In genomic region chr3:51505465-51505864, GRCm38 (mm10) we compare ENCODE assay signal across 9 mouse cellular contexts. TPM values are rescaled to one million over a fixed set of nuclear protein-coding genes. Genes with fewer than 3 reads are reported as not detected.
DNase-seq lines count a peak whose midpoint lies in the region; ATAC-seq and TF ChIP-seq lines count a peak whose summit lies in the region.
"Had no signal": no experiment of that assay in that cellular context is flagged by ENCODE, and none has a peak within 500 bp of the region (broad histone marks: within the 10 kb centered on the region; RNA-seq: fewer than 3 reads in every experiment).

No protein-coding gene starts in this region.

- no peak for TF ChIP-seq CTCF in kidney, postnatal 0 days (IDR thresholded peaks at IDR 0.05; ENCODE audit: low read depth)

- no peaks in the 10 kb centered on the region for H3K36me3 ChIP-seq in kidney, postnatal 0 days (ENCODE audit: insufficient read depth, low read length)
- no peaks in the 10 kb centered on the region for H3K36me3 ChIP-seq in neural tube, embryonic 13.5 days
- H3K36me3 ChIP-seq: forebrain, embryonic 15.5 days had no signal

- DNase-seq in left cerebral cortex, postnatal 4 days: peak; percentile 35
- no peak for DNase-seq in left cerebral cortex, adult 8-10 months (ENCODE audit: low spot score in 2 of 2)
- peak; percentile 69 for DNase-seq in embryo, embryonic 11 days
- DNase-seq in kidney, postnatal 0 days (ENCODE audit: low spot score): peak; percentile 11
- DNase-seq in thymus, postnatal 0 days (ENCODE audit: low spot score): no peak
- no peak for DNase-seq in ovary, adult 18-20 months (ENCODE audit: low spot score)
- DNase-seq: thymus, postnatal 25 days had no signal

- 44% methylated on average over 19 of the region's 19 CpGs for WGBS in kidney, postnatal 0 days
- WGBS in neural tube, embryonic 13.5 days: 52% methylated on average over 19 of the region's 19 CpGs

- no peak for ATAC-seq in kidney, postnatal 0 days (replicated peaks; ENCODE audit: low FRiP score, low read depth)
- no peak for ATAC-seq in neural tube, embryonic 13.5 days (ENCODE audit: low read depth)
- ATAC-seq: forebrain, embryonic 15.5 days had no signal

- no peaks in the 10 kb centered on the region for H3K27me3 ChIP-seq in kidney, postnatal 0 days (ENCODE audit: insufficient read depth, low read length)
- H3K27me3 ChIP-seq in neural tube, embryonic 13.5 days: no peaks in the 10 kb centered on the region
- H3K27me3 ChIP-seq: forebrain, embryonic 15.5 days had no signal

- no peaks in the 10 kb centered on the region for H3K9me3 ChIP-seq in kidney, postnatal 0 days (replicated peaks; ENCODE audit: low read length)
- no peaks in the 10 kb centered on the region for H3K9me3 ChIP-seq in neural tube, embryonic 13.5 days
- H3K9me3 ChIP-seq: forebrain, embryonic 15.5 days had no signal

- H3K9ac ChIP-seq in kidney, postnatal 0 days (ENCODE audit: low read depth, low read length): no peak overlapping the region
- no peak overlapping the region for H3K9ac ChIP-seq in neural tube, embryonic 13.5 days
- H3K9ac ChIP-seq: forebrain, embryonic 15.5 days had no signal

- no peaks in the 10 kb centered on the region for H3K4me1 ChIP-seq in kidney, postnatal 0 days (replicated peaks; ENCODE audit: insufficient read depth, low read length)
- H3K4me1 ChIP-seq in neural tube, embryonic 13.5 days (replicated peaks): peaks cover 13% of the 10 kb centered on the region; the same call in 1 of the 2 replicates

- intact Hi-C loops in left cerebral cortex, postnatal 4 days (cut with DNase I): no loop called here

- no peak overlapping the region for H3K27ac ChIP-seq in kidney, postnatal 0 days
- peak overlapping the region; percentile 38; the same call in 1 of the 2 replicates for H3K27ac ChIP-seq in neural tube, embryonic 13.5 days (replicated peaks)
- H3K27ac ChIP-seq: forebrain, embryonic 15.5 days had no signal

- H3K4me2 ChIP-seq in kidney, postnatal 0 days (ENCODE audit: low read length): no peak overlapping the region
- H3K4me2 ChIP-seq in neural tube, embryonic 13.5 days: no peak overlapping the region
- H3K4me2 ChIP-seq: forebrain, embryonic 15.5 days had no signal

- H3K4me3 ChIP-seq in kidney, postnatal 0 days (replicated peaks; ENCODE audit: low read depth, low read length): no peak overlapping the region
- no peak overlapping the region for H3K4me3 ChIP-seq in neural tube, embryonic 13.5 days
- H3K4me3 ChIP-seq: forebrain, embryonic 15.5 days had no signal

RNA-seq across cellular contexts. Expression of gene Rab33b, which starts 21.7 kb away (rescaled TPM):
- total RNA-seq in left cerebral cortex, postnatal 4 days (2021): 10 to 100 TPM; 33.3 to 34.3 TPM
- total RNA-seq in left cerebral cortex, adult 8-10 months (2022): 10 to 100 TPM; 24.0 to 28.2 (median 25.3) TPM
- polyA plus RNA-seq in kidney, postnatal 0 days (2015; fragmentation: Nextera tagmentation; extraction: Ambion mirVana): 21.6 and 21.9 TPM in 2 replicates
- 22.7 and 27.2 TPM in 2 replicates for polyA plus RNA-seq in neural tube, embryonic 13.5 days (2015; fragmentation: Nextera tagmentation; extraction: Ambion mirVana)
- 21.5 and 21.7 TPM in 2 replicates for polyA plus RNA-seq in thymus, postnatal 0 days (2015; fragmentation: Nextera tagmentation; extraction: Ambion mirVana)

RNA-seq across cellular contexts. Expression of gene Setd7, which starts 55.2 kb away (rescaled TPM):
- total RNA-seq in left cerebral cortex, postnatal 4 days (2021): 10 to 100 TPM; 38.2 to 41.1 TPM
- total RNA-seq in left cerebral cortex, adult 8-10 months (2022): 100 to 1,000 TPM; 104 to 112 (median 108) TPM
- 2.0 and 2.4 TPM in 2 replicates for polyA plus RNA-seq in kidney, postnatal 0 days (2015; fragmentation: Nextera tagmentation; extraction: Ambion mirVana)
- polyA plus RNA-seq in neural tube, embryonic 13.5 days (2015; fragmentation: Nextera tagmentation; extraction: Ambion mirVana): 3.4 and 4.1 TPM in 2 replicates
- polyA plus RNA-seq in thymus, postnatal 0 days (2015; fragmentation: Nextera tagmentation; extraction: Ambion mirVana): 4.7 and 8.0 TPM in 2 replicates

Comparison
In these comparisons a context has a peak if more than half of its experiments do, and no peak if none do; other contexts are left out.
1. DNase-seq: peak in left cerebral cortex, postnatal 4 days (single experiment), embryo, embryonic 11 days (single experiment) and kidney, postnatal 0 days (single experiment); none in left cerebral cortex, adult 8-10 months (0 of 2), thymus, postnatal 0 days (single experiment) and ovary, adult 18-20 months (single experiment).